Mouse (Mus musculus) cerebellum, postnatal 10 days (tissue): ENCODE measurements around the gene Luc7l3.

ENCODE experiments used
- DNase-seq, 2 experiments: peaks; one replicate each; pipeline ENCODE4 v3.0.0; 2021; ENCODE audit warnings: mixed read lengths in 2 of 2

Gene Luc7l3

DNA sequence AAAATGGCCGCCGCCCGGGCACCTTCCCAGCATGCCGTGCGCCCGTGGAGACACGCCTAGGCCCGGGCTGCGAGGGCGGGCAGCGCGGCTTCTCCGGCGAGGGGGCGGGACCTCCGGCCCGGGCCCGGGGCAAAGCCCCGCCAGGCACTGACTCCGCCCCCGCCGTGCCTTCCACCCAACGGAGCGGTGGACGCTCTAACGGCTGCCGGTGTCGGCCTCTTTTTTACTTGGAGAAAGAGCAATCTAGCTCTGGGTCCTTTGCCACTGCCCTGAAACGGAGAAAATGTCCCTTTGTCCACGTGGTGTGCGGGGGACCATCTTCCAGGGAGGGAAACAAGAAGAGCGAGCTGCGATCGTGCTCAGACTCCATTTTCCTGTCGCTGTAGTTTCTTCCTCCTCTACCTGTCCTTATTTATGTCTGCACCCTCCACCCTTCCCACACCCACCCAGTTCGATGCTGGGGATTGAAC lies at the start of gene Luc7l3:
Gene Luc7l3 (minus strand): TSS at position 58 of the 470 bp plus-strand sequence.
- peak; percentile 98 for DNase-seq

GRCm38 (mm10) chr11:94370809-94371208 lies 49.0 kb upstream of the Luc7l3 start:
- no peak for DNase-seq

- no peak for DNase-seq
Observed at GRCm38 (mm10) chr11:94369981-94370380, 48.2 kb upstream of the Luc7l3 start.

- DNase-seq = no peak
Observed at GRCm38 (mm10) chr11:94365340-94365739, 43.6 kb upstream of the Luc7l3 start.

- peak; percentile 52 to 61 for DNase-seq
Observed at GRCm38 (mm10) chr11:94363690-94364089, 41.9 kb upstream of the Luc7l3 start.

DNA sequence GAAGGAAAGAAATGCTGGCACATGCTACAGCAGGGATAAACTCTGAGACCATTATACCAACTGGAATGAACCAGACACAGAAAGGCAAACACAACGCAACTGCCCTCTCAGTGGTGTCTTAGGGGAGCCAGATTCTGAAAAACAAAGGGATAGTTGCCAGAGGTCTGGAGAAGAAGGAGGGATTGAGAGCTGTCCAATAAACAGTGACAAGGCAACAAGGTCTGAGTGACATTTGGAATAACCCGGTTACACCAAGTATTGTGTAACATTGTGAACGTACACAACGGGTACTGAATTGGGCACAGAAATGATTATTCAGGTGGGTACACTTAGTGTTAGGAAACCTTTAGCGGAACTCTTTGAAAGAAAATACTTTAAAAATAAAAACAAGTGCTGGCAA lies 40.3 kb upstream of the Luc7l3 start:
- DNase-seq = no peak

- peak; percentile 63 to 67 for DNase-seq
Observed at GRCm38 (mm10) chr11:94361166-94361870, 39.5 kb upstream of the Luc7l3 start.

DNA sequence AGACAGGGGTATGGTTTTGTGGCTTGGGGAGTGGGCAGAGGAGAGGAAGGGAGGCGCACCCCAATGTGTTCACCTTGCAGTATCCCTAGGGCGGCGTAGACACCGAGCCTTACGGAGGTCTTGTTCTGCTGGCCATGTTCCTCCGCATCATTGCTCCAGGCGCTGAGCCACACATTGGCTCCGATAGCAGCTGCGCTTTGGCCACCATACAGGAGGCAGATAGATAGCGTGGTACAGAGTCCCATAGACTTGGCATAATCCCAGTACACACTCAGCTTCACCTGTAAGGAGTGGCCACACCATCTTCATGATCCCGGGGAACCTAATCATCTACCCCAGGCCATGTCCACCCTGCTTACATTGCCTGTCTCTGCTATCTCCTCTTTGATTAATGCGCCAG lies 37.4 kb upstream of the Luc7l3 start:
- peak; percentile 66 to 70 for DNase-seq

DNA sequence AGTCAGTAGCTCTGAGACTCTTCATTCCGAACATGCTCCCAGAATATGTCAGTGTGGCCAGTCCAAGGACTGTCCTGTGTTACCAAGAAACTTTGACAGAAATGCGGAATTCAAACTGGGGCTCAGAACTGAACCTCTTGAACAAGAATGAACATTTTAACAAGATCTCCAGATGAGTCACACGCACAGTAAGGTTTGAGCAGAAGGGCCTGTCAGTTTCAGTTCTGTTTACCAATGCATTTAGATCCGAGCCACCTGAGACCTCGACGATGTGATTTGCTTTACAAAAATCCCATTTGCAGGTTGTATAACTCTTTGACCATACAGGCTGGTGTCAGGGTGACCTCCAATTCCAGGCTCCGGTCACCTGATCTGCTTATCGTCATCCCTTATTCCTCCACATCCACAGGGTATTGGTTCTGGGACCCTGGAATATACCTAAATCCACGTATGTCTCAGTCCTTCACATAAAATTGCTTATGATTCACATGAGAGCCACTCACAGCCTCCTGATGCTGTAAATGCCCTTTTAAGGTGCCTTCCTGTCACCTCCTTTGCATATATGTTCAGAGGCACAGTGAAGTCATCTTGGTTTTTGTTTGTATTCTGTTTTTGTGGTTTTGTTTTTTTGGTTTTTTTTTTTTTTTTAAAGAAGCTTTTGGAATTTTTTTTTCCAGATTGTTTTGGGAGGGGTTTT lies 33.9 kb upstream of the Luc7l3 start:
- DNase-seq = no peak

GRCm38 (mm10) chr11:94351094-94351493 lies 29.3 kb upstream of the Luc7l3 start:
- DNase-seq = no peak

GRCm38 (mm10) chr11:94350337-94350736 lies 28.5 kb upstream of the Luc7l3 start:
- DNase-seq = no peak

DNA sequence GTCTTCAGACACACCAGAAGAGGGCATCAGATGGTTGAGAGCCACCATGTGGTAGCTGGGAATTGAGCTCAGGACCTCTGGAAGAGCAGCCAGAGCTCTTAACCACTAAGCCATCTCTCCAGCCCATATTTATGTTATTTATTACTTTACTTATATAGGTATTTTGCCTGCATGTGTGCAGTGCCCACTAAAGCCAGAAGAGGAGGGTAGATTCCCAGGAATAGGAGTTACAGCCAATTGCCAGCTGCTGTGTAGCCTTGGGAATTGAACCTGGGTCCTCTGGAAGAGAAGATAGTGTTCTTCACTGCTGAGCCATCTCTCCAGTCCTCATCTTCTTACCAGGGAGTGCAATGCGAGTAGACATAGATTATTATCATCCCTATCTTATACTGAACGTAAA lies 28.1 kb upstream of the Luc7l3 start:
- DNase-seq = no peak

DNA sequence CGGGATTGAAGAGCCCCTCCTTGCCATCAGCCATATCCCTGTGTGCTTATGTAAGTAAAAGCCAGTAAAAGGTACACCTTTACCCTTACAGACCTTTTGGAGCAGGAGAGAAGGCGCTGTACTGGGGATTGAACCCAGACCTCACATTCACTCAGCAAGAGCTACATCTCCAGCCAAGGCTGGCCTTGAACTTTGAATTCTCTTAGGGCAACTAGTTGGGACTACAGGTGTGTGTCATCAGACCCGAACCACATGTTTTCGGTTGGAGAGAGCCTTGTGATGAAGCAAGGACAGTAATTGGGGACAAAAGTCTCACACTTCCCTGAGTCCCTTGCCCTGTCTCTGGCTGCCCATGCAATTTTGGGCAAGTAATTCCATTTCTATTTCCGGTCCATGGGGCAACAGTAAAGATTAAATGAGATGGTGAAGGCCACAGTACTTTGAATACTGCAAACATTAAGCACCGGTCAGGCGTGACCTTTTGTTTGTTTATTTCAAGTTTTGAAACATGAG lies 25.3 kb upstream of the Luc7l3 start:
- no peak for DNase-seq

DNA sequence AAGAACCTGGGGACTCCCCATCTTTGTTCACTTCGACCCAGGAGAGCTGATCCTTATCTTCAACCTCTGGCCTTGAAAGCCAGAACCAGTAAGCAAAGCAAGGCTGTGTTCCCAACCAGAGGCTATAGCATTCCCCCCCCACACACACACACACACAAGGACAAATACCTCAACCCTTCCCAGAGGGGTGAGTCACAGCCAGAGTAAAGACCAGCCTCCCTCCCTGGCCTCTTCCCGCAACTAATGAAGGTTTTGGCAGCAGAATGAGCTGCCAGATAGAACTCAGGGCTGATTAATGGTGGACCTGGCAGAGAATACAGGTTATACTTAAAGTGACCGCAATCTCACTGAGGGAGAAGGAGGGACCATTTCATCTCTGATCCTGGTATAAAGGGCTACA lies 24.8 kb upstream of the Luc7l3 start:
- DNase-seq = no peak

DNA sequence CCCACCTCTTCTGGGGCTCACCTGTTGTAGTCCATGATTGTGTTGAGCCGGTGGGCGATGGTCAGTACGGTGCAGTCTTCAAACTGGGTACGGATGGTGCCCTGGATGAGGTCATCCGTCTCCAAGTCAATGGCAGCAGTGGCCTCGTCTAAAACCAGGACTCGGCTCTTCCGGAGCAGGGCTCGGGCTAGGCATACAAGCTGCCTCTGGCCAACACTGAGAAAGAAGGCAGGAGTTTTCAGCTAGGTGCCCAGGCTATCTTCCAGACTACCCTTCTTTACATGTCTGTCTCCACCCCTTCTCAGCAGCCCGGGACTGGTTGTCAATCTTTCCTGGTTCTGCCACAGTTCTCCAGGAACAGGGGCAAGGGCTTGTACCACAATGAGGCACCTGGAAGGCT lies 24.1 kb upstream of the Luc7l3 start:
- no peak for DNase-seq

- DNase-seq = no peak
Observed at GRCm38 (mm10) chr11:94344470-94344869, 22.7 kb upstream of the Luc7l3 start.

GRCm38 (mm10) chr11:94343955-94344358 lies 22.2 kb upstream of the Luc7l3 start:
- peak; percentile 58 to 73 for DNase-seq

GRCm38 (mm10) chr11:94342114-94342905 lies 20.5 kb upstream of the Luc7l3 start:
- DNase-seq = peak in 1 of 2 experiments; percentile 31

- DNase-seq = no peak
Observed at GRCm38 (mm10) chr11:94340948-94341933, 19.5 kb upstream of the Luc7l3 start.

DNA sequence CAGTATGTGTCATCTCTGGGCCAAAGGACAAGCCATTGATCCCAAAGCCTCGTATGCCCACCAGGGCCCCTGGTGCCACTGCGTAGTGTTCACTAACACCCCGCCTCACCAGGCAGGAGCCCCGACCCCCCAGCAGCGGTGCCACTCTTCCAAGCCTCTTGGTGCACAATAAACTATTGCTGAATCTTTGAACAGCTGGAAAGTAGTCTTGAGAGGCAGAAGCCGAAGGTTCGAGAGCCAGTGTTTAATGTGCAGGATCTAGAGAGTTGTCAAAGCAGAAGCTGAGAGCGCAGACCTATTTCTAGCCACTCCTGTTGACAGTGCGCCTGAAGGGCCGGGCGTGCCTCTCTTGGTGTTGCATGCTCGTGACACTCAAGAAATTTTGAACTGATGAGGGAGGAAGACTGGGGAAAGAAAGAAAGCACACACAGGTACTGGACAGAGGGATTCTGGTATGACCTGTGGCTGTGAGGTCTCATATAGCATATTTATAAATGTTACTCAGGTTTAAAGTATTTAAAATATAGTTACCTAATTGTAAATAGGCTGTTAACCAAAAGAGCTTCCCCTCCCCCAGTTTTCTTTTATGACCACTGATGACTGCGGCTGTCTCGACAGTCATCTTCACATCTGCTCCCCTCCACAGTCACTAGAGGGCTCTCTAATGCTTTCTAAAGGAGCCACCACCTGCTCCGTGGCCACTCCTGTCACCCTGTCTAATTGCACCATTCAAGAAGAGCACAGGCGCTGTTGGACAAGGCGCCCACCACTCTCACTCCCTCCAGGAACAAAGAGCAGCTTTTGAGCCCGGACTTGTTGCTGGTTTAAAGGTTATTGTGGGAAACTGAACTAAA lies 18.2 kb upstream of the Luc7l3 start:
- peak; percentile 84 for DNase-seq

GRCm38 (mm10) chr11:94338347-94338746 lies 16.6 kb upstream of the Luc7l3 start:
- no peak for DNase-seq
